Mouse (Mus musculus): Measurements from ENCODE around the gene Lpin3.

Gene Lpin3

DNA sequence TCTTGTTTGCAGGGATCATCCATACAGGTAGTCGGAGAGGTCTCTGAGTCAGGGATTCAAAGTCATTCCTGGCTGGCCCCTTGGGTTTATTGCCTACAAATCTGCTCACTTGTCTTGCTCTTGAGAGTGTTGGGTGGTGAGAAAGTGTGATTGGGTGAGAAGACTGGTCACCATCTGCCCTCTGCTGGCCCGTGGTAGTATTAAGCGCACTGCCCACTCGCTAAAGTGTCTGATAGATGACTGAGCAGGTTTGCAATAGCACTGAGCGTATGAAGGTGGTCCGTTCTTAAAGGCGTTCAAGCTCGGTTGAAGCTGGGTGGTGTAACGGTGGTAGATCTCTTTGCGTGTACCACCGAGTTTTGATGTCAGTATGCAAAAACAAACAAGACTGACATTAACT is 6.8 kb downstream of the Lpin3 start:
- peak; percentile 89 for DNase-seq (ENCODE audit: low spot score)

DNA sequence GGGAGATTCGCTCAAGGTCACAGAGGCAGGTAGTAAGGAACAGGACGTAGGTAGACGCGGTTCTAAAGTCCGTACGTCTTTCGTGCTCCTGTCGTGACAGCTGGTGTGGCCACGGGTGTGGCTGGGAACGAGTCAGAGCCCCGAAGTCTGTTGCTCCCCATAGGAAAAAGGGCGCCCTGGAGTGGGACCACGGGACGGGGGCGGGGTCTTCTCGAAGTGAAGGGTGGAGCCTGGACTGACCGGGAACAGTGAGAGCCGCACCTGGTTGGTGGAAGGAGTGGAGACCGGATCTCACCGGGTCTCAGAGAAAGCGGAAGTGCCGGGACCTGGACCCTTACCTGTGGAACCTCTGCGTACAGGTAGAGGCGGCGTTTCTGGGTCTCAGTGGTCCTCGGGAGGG is 7.4 kb downstream of the Lpin3 start:
- no peak for DNase-seq (ENCODE audit: low spot score)

DNA sequence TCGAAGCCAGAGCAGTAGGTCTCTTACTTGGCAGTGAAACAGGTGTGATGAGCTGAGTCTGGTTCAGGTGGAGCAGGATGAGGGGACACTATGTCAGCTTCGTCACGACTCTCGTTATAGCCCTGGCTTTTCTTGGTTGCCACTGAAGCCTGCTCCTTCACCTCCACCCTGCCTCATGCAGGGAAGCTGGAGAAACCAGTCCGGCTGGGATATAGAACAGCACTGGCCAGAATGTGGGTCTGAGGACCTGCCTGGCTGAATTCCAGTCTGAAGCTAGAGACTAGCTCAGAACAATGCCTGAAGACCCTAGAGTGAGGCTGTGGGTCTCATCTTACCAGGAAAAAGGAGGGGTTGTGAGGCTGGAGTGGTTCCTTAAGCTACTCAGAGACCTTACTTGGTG is 10.6 kb downstream of the Lpin3 start:
- no peak for DNase-seq (ENCODE audit: low spot score)

DNA sequence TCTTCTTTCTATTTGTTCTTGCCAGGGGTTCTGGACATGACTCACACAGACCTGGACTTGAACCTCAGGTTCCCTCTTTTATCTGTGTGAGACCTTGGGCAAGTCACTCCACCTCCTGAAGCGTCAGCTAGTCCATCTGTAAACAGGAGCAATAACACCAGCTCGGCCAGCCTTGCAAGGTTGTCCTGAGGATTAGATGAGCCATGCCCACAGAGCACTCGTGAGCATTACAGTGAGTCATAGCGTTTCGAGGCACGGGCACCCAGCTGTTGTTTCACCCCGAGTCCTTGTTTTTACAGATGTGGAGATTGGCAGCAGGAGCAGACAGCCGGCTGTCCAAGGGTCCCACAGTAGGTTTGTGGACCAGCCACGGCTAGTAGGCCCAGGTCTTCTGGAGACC is 11.2 kb downstream of the Lpin3 start:
- DNase-seq (ENCODE audit: low spot score) = no peak

DNA sequence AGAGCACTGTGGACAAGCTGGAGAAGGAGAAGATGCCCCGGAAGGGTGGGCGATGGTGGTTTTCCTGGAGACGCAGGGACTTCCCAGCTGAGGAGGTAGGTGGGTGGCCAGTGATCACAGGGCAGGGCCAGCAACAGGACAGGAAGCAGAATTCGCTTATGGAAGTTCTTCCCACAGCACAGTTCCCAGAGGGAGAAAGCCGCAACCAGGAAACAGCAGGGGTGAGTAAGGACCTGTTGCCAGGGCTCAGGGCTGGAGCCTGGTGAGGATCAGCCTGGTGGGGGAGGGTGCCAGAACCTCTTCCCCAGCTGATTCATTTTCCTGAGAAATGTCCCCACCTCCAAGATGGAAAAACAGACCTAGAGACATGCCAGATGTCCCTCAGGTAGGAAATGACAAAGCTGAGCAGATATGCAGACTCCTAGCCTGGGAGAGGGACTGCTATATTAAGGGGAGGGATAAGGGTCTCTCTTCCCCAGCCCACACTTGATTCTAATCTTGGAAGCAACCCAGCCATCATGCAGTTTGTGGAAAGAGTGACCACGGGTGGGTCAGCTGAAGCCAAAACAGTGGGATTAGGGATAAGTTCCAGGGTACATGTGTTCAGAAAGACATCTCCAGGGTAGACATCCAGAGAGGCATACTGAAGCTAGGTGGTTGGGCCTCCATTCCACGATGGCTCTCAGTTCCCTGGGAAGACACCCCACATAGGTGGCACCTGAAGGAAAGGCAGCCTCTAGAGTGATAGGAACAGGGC is 21.4 kb downstream of the Lpin3 start:
- DNase-seq (ENCODE audit: low spot score) = no peak

DNA sequence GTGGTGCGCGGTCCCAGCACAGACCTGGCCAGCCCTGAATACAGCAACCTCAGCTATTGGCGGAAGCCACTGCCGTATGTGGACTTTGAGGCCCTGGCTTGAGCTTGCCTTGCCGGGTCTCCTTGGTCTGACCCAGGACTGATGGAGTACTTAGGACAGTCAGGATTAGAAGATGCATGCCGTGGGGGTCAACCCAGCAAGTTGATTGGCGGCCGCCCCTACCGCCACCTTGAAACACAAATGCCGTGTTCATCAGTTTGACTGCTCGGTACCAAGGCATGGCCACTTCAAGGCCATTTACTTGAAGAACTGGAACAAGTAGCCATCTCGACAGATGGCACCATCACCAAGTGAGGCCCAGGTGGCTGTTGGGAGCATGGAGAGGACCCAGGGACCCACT is 24.8 kb downstream of the Lpin3 start:
- DNase-seq (ENCODE audit: low spot score) = no peak

DNA sequence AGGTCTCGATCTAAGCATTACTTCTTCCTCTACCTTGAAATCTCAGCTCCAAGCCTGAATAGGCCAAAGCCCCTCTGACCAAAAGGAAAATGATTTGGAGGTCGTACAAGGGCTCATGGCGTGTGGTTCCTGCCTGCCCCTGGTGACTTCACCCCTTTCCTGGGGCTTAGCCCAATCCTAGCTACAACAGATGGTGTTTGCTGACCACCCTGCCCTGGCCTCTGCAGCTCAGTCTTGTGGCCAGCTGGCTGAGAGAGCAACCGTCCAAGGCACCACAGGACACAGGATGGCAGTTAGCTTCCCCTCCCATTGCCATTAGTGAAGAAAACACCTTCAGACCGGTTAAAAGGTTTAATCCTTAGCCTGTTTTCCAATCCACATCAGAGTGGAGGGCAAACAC is 25.6 kb downstream of the Lpin3 start:
- DNase-seq (ENCODE audit: low spot score) = no peak

DNA sequence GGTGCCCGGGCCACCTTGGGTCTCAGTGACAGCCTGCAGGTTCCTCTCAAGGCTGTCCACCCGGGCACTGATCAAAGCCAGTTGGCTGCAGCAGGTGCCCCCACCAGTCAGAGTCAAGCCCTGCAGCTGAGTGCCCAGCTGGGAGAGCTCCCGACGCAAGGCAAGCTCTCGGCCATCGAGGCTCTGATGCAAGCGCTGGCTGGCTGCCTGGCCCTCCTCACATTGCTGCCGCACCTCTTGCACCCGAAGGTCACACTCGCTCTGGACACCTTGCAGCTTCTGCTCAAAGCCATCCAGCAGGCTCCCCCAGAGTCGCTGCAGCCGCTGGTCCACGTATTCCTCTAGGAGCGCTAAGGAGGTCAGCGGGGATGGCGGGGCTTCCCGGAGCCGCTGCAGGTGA is 28.1 kb downstream of the Lpin3 start:
- DNase-seq (ENCODE audit: low spot score) = no peak

DNA sequence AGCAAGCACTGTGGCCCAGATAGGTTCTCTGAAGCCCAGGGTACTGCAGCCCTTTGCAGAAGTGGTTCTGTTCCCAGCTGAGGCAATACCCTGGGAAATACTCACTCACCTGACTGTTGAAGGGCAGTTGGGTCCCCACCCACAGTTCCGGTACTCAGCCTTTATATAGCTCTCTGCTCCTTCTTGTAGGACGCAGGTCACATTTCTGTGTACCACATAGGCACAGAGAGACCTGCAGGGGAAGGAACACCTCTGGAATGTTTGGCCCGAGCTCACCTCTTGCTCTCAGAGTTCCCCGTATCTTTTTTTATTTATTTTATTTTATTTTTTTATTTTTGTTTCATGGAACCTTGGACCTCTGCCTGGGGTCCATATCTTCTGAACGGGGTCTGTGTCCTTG is 30.2 kb downstream of the Lpin3 start:
- no peak for DNase-seq (ENCODE audit: low spot score)

DNA sequence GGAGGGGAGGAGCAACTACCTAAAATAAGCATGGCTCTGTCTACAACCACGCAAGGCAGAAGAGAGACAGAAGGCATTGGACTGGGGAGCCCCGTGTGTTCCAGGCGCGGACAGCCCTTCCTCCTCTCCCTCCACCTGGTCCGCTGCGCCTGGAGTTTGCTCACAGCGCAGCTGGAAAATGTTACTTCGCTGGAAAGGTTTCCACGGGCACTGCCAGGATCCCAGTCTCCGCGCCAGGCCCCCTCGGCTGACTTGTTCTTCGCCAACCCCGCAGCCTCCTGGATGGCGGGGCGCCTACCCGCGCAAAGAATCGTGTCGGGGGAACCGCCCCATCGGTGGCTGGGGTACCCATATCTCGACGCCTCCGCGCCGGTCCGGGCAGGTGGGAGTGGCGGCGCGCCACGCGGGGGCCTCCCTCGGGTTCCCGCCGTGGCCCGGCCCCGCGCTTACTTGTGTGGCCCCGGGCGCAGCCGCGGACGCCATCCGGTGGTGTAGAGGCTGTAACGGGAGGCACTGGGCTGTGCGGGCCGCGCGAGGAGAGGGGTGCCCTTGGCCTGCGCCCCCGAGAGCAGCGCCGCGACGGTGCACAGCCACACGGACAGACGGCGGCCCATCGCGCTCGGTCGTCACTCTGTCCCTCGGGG is 31.2 kb downstream of the Lpin3 start:
- no peak for DNase-seq (ENCODE audit: low spot score)

DNA sequence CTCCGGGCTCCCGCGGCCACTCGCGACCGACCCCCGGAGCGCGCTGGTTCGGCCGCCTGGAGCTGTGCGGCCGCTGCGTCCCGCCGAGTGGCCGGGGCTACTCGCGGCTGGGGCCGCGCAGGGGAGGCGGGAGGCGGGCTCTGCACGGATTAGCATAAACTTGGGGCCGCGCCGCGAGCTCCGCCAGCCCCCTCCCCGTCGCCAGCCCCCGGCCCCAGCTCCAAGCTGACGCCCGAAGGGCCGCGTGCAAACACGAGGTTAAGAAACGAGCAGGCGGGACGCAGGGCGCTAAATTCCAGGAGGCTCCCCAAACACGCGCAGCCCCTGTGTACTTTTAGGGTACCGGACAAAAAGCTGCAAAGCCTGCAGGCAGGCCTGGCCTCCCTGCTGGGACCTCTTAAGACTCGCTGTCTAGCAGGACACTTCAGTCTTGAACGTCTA is 31.8 kb downstream of the Lpin3 start, which contains the start of gene Emilin3:
Gene Emilin3, minus strand, starts transcription at position 98 of the 441 bp plus-strand sequence.
- no peak for DNase-seq (ENCODE audit: low spot score)

DNA sequence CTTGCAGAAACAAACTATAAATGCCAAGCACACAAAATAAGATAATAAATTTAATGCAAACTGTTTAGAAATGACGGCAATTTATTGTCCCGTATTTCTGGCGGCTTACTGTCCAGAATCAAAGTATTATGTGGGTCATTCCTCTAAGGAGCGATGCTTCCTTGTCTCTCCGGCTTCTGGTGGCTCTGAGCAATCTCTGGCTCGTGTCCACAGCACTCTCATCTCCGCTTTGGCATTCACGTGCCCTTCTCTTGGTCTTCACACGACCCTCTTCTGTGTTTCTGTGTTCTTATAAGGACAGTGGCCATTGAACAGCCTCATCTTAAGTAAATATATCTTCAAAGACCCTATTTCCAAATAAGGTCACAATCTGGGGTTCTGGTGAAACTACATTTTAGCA is 34.2 kb downstream of the Lpin3 start:
- DNase-seq (ENCODE audit: low spot score) = no peak

DNA sequence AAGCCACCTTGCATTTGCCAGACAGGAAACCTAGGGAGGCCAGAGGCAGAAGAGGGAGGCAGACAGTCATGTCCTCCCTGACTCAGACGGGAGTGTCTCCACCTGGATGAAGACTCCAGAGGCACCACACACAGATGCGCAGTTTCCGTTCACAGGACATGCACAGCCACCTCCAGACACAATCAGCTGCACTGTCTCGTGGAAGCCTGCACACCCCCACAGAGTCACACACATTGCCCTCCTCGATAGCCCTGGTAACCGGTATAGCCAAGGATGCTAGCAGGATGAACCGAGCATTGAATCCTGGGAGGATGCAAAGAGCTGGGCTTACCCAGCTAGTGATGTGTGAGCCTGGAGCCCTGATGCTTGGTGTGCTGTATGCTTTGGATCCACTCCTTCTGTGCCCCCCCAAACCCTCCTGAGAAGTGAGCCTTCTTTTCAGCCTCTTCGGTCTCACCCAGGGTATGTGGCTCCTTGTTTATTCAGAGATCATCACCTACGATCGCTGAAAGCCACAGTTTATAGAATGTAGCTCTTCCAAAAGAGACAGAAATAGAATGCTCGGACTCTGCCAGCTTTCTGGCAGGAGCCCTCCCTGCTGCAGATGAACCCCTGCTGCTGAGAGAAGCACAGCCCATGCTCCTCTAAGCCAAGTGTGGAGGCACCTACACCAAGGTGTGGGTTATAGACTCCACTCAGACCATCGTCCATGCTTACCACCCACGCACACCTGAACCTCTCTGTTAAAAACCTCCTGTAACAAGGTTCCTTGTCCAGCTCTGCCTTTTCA is 35.5 kb downstream of the Lpin3 start:
- no peak for DNase-seq (ENCODE audit: low spot score)

DNA sequence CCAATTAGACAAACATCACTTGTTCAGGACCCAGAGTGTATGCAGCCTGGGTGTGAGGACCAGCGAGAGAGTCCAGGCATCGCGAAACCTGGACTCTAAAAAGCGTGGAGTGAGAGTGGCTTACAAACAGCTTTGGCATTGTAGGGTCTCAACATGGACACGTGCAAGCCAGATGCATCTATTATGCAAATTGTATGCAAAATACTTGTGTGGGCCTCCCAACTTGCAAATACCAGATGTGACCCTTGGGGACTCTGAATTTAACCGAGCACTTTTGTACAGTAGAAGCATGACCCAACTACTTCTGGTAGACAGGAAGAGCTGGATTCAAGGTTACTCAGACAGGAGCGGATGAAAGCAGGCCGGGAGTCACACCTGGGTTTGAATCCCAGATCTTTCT is 36.2 kb downstream of the Lpin3 start:
- DNase-seq (ENCODE audit: low spot score) = no peak

DNA sequence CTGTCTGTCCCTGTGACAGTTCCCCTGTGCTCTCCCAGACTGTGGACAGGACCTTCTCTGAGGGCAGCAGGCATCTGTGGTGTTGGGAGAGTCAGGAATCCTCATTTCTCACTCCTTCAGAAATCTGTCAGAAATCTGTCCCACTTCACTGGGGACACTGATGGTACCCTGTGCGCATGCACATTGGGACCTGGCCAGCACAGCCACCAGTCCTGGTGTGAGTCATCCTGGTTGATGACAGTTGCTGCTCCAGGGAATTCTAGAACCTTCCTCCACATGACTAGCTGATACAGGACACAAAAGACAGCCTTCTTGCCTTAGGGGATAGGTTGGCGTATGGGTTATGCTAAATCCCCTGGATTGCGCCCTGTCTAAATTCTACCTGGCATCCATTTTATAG is 36.8 kb downstream of the Lpin3 start:
- DNase-seq (ENCODE audit: low spot score) = no peak

DNA sequence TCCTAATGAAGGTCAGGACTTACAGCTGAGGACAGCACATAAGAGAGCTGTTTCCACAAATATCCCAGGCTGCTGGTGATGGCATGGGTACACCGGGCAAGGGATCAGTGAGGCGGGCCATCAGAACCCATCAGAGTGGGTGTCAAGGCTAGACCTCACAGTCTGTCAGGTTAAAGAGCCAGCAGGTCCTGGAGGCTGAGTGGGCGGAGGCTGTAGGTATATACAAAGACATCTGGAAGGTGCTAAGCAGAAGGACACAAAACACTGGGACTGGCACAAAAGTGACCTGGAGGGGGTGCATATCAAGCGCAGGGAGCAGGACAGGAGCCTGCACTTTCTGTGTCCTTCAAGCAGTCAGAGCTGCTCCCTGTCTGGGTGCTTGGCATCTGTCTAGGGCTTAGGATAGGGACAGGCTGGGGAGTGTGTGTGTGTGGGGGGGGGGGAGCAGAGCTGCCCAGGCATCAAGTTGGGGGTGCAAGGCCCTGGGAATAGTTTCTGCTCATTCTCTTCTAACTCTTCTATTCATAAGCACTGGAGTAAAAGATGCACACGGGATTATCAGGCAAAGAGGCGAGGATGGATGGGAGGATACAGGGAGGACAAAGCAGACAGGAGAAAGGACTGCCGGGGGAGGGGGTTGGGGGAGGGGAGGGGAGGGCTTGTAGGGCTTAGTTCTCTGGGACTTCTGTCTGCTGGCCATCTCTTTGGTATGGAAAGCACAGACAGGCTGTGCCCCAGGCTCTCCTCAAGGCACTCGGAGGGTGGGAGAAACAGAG is 37.9 kb downstream of the Lpin3 start:
- no peak for DNase-seq (ENCODE audit: low spot score)

DNA sequence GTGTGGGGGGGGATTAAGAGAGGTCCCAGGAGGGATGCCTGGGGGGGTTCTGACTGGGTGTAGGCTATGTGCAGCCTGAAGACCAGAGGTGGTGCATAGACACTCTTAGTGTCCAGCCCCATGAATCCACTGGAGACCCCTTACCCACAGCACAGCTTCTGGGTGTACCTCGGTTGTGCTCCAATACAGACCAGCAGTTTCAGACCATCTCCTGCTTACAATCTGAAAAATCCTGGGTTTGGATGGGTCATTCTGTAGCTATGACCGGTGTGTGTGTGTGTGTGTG is 38.4 kb downstream of the Lpin3 start:
- DNase-seq (ENCODE audit: low spot score) = no peak

DNA sequence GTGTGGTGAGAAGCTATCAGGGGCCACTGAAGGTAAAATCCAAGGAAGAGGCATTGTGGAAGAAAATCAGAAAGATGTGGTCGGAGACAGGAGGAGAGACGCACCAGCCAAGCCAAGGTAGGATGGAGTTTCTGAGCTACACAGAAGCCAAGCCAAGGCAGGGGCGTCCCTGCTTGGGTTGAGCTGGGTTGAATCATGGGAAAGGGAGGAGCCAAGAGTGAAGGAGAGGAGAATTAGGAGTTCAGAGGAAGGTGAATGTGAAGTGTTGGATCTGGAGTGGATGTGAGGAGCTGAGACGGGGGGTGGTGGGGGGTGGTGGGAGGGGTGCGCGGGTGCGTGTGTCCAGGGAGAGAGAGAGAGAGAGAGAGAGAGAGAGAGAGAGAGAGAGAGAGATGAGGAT is 40.8 kb downstream of the Lpin3 start:
- no peak for DNase-seq (ENCODE audit: low spot score)

DNA sequence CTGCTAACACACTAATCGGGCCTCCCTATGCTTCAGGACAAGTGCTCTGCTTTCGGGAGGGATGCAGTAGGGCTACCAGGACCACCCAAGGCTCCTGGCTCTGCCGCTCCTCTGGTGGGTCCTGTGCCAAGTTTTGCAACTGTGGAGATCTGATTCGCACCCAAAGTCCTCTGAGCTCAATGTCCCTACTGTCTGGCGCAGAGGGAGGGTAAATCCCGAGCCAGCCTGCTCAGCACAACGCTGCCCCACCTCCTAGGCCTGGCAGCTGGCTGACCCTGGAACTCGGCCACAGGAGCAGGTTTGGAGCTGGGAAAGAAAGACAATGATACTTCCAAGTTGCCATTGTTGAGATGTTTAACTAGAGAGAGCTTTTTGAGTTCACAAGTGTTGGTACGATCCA is 44.7 kb downstream of the Lpin3 start:
- no peak for DNase-seq (ENCODE audit: low spot score)

DNA sequence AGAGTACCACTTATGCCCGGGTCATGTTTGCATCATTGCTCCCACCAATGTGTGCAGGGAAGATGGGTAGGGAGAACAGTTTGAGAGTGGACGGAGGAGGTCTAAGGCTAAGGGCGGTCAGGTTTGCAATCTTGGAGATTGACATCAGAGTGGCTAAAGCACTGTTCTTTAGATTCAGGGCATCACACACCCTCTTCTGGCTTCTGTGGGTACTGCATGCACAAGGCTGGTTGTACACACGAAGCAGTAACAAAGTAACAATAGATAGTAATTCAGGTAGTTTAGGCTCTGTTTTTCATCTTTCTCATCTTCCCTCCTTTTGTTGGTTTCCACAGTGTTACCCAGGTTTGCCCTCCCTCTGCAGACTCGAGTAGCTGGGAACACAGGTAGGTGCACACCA is 50.9 kb downstream of the Lpin3 start:
- no peak for DNase-seq (ENCODE audit: low spot score)

DNA sequence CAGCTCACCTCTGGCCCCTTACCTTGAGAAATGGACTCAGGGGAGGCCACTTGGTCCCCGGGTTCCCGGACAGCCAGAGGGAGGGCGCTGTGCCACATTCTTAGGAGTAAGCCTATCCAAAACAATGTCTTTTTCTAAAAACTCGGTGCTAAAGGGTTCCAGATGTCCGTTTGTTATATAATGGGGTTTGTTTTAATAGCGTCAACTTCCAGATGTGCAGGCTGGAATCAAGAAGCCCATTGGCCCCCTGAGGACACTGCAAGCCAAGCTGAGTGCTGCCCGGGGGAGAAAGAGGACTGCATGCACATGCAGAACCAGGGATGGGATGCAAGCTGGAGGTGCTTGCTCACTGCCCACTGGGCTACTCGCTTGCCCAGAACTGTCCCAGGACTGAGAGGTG is 51.9 kb downstream of the Lpin3 start:
- DNase-seq (ENCODE audit: low spot score) = peak; percentile 39

DNA sequence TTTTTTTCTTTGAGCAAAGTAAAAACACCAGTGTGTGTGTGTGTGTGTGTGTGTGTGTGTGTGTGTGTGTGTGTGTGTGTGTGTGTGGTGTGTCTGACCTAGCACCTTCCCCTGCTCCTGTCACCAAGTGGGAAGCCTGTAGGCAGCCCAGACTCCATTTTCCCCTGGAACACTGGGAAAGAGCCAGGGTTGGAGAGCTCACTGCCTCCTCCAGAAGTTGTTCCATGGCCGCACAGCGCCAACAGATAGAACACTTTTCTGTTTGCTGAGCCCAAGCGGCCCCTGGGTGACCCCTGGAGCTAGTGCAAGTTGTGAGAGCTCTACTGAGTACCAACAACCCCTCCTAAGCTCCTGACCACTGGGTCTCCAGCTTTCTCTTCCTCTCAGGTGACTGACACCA is 52.5 kb downstream of the Lpin3 start:
- DNase-seq (ENCODE audit: low spot score) = no peak

DNA sequence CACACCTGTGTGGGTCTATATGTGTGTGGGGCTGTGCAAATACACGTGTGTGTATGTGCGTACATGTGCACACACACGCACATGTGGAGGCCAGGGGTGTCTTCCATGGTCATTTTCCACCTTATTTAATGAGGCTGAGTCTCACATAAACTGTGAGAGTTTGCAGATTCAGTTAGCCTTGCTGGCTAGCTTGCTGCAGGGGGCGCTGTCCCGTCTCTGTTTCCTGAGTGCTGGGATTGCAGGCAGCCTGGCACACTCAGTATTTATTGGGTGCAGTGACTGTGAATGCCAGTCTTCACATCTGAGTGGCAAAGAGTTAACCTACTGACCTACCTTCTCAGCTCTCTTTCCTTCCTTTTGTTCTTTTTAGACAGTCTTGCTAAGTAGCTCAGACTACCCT is 53.4 kb downstream of the Lpin3 start:
- DNase-seq (ENCODE audit: low spot score) = no peak
